Mouse (Mus musculus) midbrain, embryonic 10.5 days (tissue): ENCODE results near the gene Nrxn2. TPM values are rescaled to one million over a fixed set of nuclear protein-coding genes. Genes with fewer than 3 reads are reported as not detected.
A peak's percentile ranks its signal among the peaks of the same experiment; 100 is the strongest.

Experiments used
- DNase-seq: peaks from one replicate; pipeline ENCODE4 v3.0.0-alpha.2; 2017; ENCODE audit warnings: low spot score
- H3K27ac ChIP-seq: fragments of 300-500 bp; sonication (generic); replicated peaks from 2 replicates; pipeline ENCODE4 v1.5.1; 2016; ENCODE audit warnings: mild to moderate bottlenecking
- H3K27me3 ChIP-seq: fragments of 300-500 bp; sonication (generic); 2 replicates; pipeline ENCODE4 v1.6.1; 2016; ENCODE audit warnings: low read depth, mild to moderate bottlenecking; ENCODE audit not compliant: poor library complexity, severe bottlenecking
- H3K36me3 ChIP-seq: fragments of 300-500 bp; sonication (generic); 2 replicates; pipeline ENCODE4 v1.6.1; 2016; ENCODE audit warnings: mild to moderate bottlenecking, moderate library complexity
- H3K4me1 ChIP-seq: fragments of 300-500 bp; sonication (generic); 2 replicates; pipeline ENCODE4 v1.6.1; 2016
- H3K4me3 ChIP-seq: fragments of 300-500 bp; sonication (generic); 2 replicates; pipeline ENCODE4 v1.5.1; 2016; ENCODE audit warnings: mild to moderate bottlenecking, moderate library complexity
- H3K9me3 ChIP-seq: fragments of 300-500 bp; sonication (generic); replicated peaks from 2 replicates; pipeline ENCODE4 v1.6.1; 2016; ENCODE audit warnings: mild to moderate bottlenecking
- WGBS: fragments of 180-500 bp; shearing (Covaris S2); methylation state at CpG from one replicate; pipeline ENCODE4 v1.1.7; 2016; 5-methylcytosine and 5-hydroxymethylcytosine counted together
- polyA plus RNA-seq: library from polyadenylated mRNA; unstranded; fragments of >200 nt; fragmentation: Nextera tagmentation; extraction: Ambion mirVana; gene quantifications from 2 replicates; pipeline ENCODE4 v1.2.1, GENCODE M21; 2016

Gene Nrxn2
- polyA plus RNA-seq, 1 experiment from 2014 or later = 5.1 TPM

GRCm38 (mm10) chr19:6424137-6424881 is 5.8 kb downstream of the Nrxn2 start:
- Histone ChIP-seq H3K36me3 (no peaks in the 10 kb centered on the region), H3K4me3 (no peak overlapping the region), H3K27me3 (peaks cover 100% of the 10 kb centered on the region), H3K27ac (no peak overlapping the region), H3K4me1 (peaks cover 64% of the 10 kb centered on the region), H3K9me3 (no peaks in the 10 kb centered on the region)
- no peak for DNase-seq
- 61% methylated on average over 7 of the region's 8 CpGs for WGBS

GRCm38 (mm10) chr19:6425595-6425994 is 7.1 kb downstream of the Nrxn2 start:
- no peaks in the 10 kb centered on the region for H3K36me3 ChIP-seq
- H3K9me3 ChIP-seq = no peaks in the 10 kb centered on the region
- H3K4me1 ChIP-seq = peaks cover 52% of the 10 kb centered on the region
- H3K27ac ChIP-seq = no peak overlapping the region
- H3K27me3 ChIP-seq = peaks cover 100% of the 10 kb centered on the region
- DNase-seq = no peak
- WGBS = 57% methylated on average over 5 of the region's 5 CpGs
- H3K4me3 ChIP-seq = no peak overlapping the region

DNA sequence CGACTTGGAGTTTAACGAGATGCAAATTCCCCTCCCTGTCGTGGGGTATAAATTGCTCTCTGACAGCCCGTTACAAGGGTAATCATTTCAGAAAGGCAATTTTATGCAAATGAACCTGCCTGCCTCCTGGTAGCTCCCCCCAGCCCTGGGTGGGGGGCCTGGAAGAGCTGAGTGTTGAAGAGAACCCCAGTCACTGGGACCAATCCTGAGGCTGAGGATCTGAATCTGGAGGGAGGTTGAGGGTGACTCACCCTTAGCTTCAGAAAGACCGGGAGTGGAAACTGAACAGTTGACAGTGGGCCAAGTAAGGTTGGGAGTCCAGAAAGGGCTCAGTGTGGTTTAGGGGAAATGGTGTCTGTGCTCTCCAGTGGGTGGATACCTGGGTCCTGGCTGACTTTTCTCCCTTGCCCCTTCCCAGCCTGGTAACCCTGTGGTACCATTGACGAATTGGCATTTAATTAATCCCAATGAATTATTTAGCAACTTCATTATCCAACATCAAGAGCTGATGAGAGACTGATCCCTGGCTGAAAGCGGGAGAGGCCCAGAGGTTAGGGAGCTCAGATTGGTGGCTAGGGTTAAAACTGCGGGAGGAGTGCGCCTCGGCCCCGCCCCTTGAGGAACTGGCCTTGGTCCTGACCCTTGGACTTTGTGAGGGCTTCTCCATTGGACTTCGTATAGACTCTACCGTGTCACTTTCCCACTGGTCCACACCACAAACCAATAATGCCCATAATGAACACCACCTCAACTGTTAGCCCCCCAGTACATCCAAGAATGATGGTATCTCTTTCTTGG is 8.4 kb downstream of the Nrxn2 start:
- no peaks in the 10 kb centered on the region for H3K9me3 ChIP-seq
- peaks cover 50% of the 10 kb centered on the region for H3K4me1 ChIP-seq
- no peaks in the 10 kb centered on the region for H3K36me3 ChIP-seq
- H3K27me3 ChIP-seq = peaks cover 97% of the 10 kb centered on the region
- H3K4me3 ChIP-seq = no peak overlapping the region
- DNase-seq = peak; percentile 70
- 23% methylated on average over 13 of the region's 13 CpGs for WGBS
- no peak overlapping the region for H3K27ac ChIP-seq

DNA sequence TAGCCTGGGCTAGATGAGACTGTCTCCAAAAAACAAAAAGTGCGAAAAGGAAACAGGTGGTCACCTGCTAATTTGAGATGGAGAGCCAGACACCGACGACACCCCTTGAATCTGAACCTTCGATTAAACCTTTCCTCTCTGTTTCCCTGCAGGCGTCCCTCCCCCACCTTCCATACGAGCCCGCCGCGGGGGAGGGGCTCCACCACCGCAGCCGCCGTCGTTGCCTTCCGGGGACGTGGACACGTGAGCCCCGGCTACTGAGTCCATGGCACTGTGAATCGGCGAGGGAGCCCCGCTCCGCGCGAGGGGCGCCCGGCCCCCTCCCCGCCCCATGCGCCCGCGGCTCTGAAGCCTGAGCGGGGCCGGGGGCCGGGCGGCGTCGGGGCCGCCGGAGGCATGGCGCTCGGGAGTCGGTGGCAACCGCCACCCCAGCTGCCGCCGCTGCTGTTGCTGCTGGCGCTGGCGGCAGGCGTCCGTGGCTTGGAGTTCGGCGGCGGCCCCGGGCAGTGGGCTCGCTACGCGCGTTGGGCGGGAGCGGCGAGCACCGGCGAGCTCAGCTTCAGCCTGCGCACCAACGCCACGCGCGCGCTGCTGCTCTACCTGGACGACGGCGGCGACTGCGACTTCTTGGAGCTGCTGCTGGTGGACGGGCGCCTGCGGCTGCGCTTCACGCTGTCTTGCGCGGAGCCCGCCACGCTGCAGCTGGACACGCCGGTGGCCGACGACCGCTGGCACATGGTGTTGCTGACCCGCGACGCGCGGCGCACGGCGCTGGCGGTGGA is 9.3 kb downstream of the Nrxn2 start:
- DNase-seq = peak; percentile 46
- peak overlapping the region; percentile 28; the same call in 1 of the 2 replicates for H3K27ac ChIP-seq
- 1% methylated on average over 94 of the region's 94 CpGs for WGBS
- no peaks in the 10 kb centered on the region for H3K36me3 ChIP-seq
- no peaks in the 10 kb centered on the region for H3K9me3 ChIP-seq
- H3K27me3 ChIP-seq = peaks cover 91% of the 10 kb centered on the region
- H3K4me3 ChIP-seq = peak overlapping the region; percentile 56
- H3K4me1 ChIP-seq = peaks cover 50% of the 10 kb centered on the region

DNA sequence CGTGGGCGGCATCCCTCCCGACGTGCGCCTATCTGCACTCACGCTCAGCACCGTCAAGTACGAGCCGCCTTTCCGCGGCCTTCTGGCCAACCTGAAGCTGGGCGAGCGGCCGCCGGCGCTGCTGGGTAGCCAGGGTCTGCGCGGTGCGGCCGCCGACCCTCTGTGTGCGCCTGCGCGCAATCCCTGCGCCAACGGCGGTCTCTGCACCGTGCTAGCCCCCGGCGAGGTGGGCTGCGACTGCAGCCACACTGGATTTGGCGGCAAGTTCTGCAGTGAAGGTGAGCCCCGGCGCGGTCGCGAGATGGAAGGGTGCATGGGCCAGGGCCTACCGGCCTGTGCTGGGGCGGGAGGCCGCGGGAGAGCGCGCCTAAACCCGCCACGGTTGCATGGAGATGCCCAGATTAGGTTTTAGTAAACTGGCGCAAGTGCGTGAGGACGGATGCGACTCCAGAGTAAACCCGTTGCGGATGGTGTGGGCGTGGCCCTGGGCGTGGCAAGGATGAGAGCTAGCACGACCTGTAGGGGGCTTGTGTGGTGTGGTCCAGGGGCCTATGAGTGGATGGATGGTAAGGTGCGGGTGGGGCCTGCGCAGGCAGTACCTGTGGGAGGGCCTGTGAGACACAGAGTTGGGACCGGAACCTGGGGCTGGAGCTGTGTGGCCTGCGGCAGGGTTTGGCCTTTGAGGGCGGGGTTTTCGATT is 10.1 kb downstream of the Nrxn2 start:
- WGBS = under 1% methylated on average over 60 of the region's 60 CpGs
- Histone ChIP-seq H3K9me3 (no peaks in the 10 kb centered on the region), H3K4me3 (peak overlapping the region; percentile 56), H3K36me3 (no peaks in the 10 kb centered on the region), H3K4me1 (peaks cover 50% of the 10 kb centered on the region), H3K27ac (peak overlapping the region; percentile 28), H3K27me3 (peaks cover 83% of the 10 kb centered on the region)
- DNase-seq = peak; percentile 54

- H3K4me1 ChIP-seq = peaks cover 47% of the 10 kb centered on the region
- WGBS = 78% methylated on average over 10 of the region's 10 CpGs
- no peak for DNase-seq
- peaks cover 29% of the 10 kb centered on the region for H3K27me3 ChIP-seq
- H3K4me3 ChIP-seq = no peak overlapping the region
- no peak overlapping the region for H3K27ac ChIP-seq
- no peaks in the 10 kb centered on the region for H3K36me3 ChIP-seq
- H3K9me3 ChIP-seq = no peaks in the 10 kb centered on the region
Observed at GRCm38 (mm10) chr19:6443016-6443415, 24.5 kb downstream of the Nrxn2 start.

DNA sequence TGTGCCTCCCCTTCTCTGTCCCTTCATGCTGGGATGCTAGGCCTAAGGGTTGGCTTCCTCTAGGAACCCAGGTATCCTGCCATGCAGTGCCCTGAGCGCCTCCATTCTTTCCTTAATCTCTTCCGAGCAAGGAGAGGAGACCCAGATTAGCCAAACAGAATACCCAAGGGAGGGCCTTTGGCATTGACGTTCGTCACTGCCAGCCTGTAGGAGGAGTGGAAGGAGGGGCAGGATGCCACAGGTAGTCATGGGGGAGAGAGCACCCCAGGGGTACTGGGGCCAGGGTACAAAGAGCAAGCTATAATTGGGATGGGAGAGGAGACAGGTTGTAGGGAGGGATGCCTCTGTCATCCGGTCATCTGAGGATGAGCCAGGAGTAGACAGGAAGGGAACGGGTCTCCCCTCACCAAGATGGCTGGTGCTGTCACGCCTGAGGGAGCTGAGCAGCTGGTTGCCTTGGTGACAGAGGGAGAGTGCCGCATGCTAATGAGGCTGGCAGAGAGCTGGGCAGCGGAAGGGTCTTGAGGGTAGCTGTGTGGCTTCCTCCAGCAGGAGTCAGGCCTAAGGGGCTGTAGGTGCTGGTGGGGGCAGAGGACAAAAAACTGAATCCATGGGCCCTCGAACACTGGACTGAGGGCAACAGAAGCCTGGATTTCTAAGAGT is 27.4 kb downstream of the Nrxn2 start:
- Histone ChIP-seq H3K27ac (peak overlapping the region; percentile 85), H3K4me1 (peaks cover 74% of the 10 kb centered on the region), H3K9me3 (no peaks in the 10 kb centered on the region), H3K4me3 (peak overlapping the region; percentile 39), H3K27me3 (peaks cover 56% of the 10 kb centered on the region), H3K36me3 (no peaks in the 10 kb centered on the region)
- 16% methylated on average over 10 of the region's 10 CpGs for WGBS
- peak; percentile 85 for DNase-seq

- no peaks in the 10 kb centered on the region for H3K9me3 ChIP-seq
- no peaks in the 10 kb centered on the region for H3K36me3 ChIP-seq
- peak overlapping the region; percentile 39 for H3K4me3 ChIP-seq
- peaks cover 79% of the 10 kb centered on the region for H3K4me1 ChIP-seq
- peak overlapping the region; percentile 85 for H3K27ac ChIP-seq
- 70% methylated on average over 7 of the region's 7 CpGs for WGBS
- H3K27me3 ChIP-seq = peaks cover 62% of the 10 kb centered on the region
- no peak for DNase-seq
Observed at GRCm38 (mm10) chr19:6446736-6447437, 28.4 kb downstream of the Nrxn2 start.

GRCm38 (mm10) chr19:6448752-6449151 is 30.2 kb downstream of the Nrxn2 start:
- no peak for DNase-seq
- Histone ChIP-seq H3K9me3 (no peaks in the 10 kb centered on the region), H3K27me3 (peaks cover 68% of the 10 kb centered on the region), H3K27ac (peak overlapping the region; percentile 68), H3K36me3 (no peaks in the 10 kb centered on the region), H3K4me1 (peaks cover 91% of the 10 kb centered on the region), H3K4me3 (no peak overlapping the region)
- WGBS = 51% methylated on average over 5 of the region's 5 CpGs

DNA sequence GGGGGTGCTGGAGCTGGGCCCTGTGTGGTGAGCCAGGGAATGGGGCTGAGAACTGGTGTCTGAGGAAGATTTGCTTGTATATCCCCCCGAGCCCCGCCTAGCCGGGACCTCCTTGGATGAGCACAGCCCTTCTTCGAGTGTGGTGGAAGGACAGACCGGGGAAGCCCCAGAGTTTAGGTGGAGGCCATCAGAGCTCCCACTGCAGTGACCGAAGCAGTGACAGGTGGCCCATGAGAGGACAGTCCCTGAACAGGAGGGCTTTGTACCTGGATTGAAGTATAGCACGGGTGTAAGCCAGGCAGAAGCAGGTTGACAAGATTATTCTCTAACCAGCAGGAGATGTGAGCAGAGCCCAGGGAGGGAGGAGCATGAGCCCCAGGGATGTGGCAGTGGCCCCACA is 31.3 kb downstream of the Nrxn2 start:
- no peaks in the 10 kb centered on the region for H3K36me3 ChIP-seq
- H3K4me3 ChIP-seq = no peak overlapping the region
- peak overlapping the region; percentile 13; the same call in 1 of the 2 replicates for H3K27ac ChIP-seq
- H3K4me1 ChIP-seq = peaks cover 91% of the 10 kb centered on the region
- no peak for DNase-seq
- WGBS = 74% methylated on average over 7 of the region's 7 CpGs
- H3K9me3 ChIP-seq = no peaks in the 10 kb centered on the region
- peaks cover 71% of the 10 kb centered on the region for H3K27me3 ChIP-seq

DNA sequence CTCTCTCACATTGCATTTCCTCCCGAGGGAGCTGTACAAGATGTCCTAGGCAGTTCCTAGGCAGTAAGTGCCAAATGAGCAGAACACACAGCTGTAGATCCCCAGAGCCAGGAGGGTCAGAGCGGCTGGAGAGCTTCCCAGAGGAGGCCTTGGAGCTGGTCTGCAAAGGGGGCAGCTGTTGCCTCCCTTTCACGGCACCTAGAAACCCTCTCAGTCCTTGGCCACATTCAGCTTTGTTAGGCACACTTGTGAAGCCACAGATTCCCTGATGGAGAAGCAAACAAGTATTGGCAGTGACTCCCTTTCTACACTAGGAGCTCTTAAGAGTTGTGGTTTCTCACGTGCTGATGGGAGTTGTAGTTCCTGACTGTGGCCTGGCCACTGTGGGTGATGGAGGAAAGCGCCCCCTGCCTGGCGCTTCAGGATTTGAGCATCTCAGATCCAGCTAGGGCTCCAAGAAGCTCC is 33.5 kb downstream of the Nrxn2 start:
- peak overlapping the region; percentile 20; the same call in 1 of the 2 replicates for H3K4me3 ChIP-seq
- H3K27me3 ChIP-seq = peaks cover 73% of the 10 kb centered on the region
- no peaks in the 10 kb centered on the region for H3K9me3 ChIP-seq
- no peaks in the 10 kb centered on the region for H3K36me3 ChIP-seq
- H3K4me1 ChIP-seq = peaks cover 71% of the 10 kb centered on the region
- DNase-seq = peak; percentile 72
- H3K27ac ChIP-seq = peak overlapping the region; percentile 70
- 25% methylated on average over 6 of the region's 6 CpGs for WGBS
